Mouse (Mus musculus) stomach, embryonic 16.5 days (tissue): ENCODE results near the gene Lmod2. TPM values are rescaled to one million over a fixed set of nuclear protein-coding genes. Genes with fewer than 3 reads are reported as not detected.

ENCODE experiments used
- ATAC-seq: fragments of 200-750 bp; cut with Nextera tagmentation; 2 replicates; pipeline ENCODE4 v1.8.0; 2017; ENCODE audit warnings: moderate number of reproducible peaks, moderate TSS enrichment; ENCODE audit not compliant: insufficient read depth, low FRiP score
- H3K27ac ChIP-seq: fragments of 300-500 bp; sonication (generic); 2 replicates; pipeline ENCODE4 v1.5.1; 2014; ENCODE audit warnings: low read length
- H3K27me3 ChIP-seq: fragments of 300-500 bp; sonication (generic); 2 replicates; pipeline ENCODE4 v1.6.1; 2014; ENCODE audit warnings: low read length, control low read depth, mixed read lengths; ENCODE audit not compliant: control insufficient read depth, insufficient read depth
- H3K36me3 ChIP-seq: fragments of 300-500 bp; sonication (generic); 2 replicates; pipeline ENCODE4 v1.6.1; 2014; ENCODE audit warnings: low read length; ENCODE audit not compliant: control insufficient read depth, insufficient read depth
- H3K4me1 ChIP-seq: fragments of 300-500 bp; sonication (generic); 2 replicates; pipeline ENCODE4 v1.6.1; 2014; ENCODE audit warnings: low read length, control low read depth, mixed read lengths; ENCODE audit not compliant: control insufficient read depth, insufficient read depth
- H3K4me2 ChIP-seq: fragments of 300-500 bp; sonication (generic); 2 replicates; pipeline ENCODE4 v1.6.1; 2014; ENCODE audit warnings: low read depth, low read length, mixed read lengths
- H3K4me3 ChIP-seq: fragments of 300-500 bp; sonication (generic); replicated peaks from 2 replicates; pipeline ENCODE4 v1.5.1; 2014; ENCODE audit warnings: mild to moderate bottlenecking, low read length
- H3K9ac ChIP-seq: fragments of 300-500 bp; sonication (generic); 2 replicates; pipeline ENCODE4 v1.6.1; 2014; ENCODE audit warnings: low read length
- H3K9me3 ChIP-seq: fragments of 300-500 bp; sonication (generic); replicated peaks from 2 replicates; pipeline ENCODE4 v1.6.1; 2016; ENCODE audit warnings: low read length, control low read depth; ENCODE audit not compliant: control insufficient read depth
- WGBS: fragments of 180-500 bp; shearing (Covaris S2); extraction: QIAGEN DNeasy Blood & Tissue Kit; methylation state at CpG from one replicate; pipeline ENCODE4 v1.1.7; 2014; 5-methylcytosine and 5-hydroxymethylcytosine counted together
- polyA plus RNA-seq: library from polyadenylated mRNA; unstranded; fragments of >200 nt; fragmentation: Nextera tagmentation; extraction: Ambion mirVana; gene quantifications from 2 replicates; pipeline ENCODE4 v1.2.1, GENCODE M21; 2015

Lmod2 gene
- polyA plus RNA-seq, 1 experiment from 2014 or later, result 1.9 TPM

DNA sequence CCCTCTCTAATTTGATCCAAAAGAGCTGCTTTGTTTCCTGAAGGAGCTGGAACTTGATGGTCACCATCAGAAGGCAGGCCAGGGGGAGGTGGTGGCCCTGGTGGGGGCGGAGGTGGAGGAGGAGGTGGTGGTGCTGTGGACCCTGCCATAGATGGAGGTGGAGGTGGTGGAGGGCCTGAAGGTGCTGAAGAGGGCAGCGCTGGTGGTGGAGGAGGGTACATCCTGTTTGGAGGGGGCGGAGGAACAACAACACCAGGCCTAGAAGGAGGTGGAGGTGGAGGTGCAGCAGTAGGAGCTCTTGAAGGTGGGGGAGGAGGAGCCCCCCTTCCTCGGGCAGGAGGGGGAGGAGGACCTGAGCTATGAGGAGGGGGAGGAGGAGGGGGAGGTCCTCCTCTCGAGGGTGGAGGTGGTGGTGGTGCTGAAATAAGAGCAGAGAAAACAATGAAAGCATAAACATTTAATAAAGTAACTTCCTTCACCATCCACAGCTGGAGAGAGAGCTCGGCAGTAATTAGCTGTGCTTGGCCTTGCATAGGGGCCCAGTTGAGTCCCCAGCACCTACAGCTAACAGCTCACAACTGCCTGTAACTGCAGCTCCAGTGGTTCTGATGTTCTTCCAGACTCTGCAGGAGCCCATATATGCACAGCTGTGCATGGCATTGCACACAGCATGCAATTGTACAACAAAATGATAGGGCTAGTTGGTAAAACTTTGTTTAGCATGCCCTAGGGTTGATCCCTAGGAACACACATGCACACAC, 21.9 kb downstream of the Lmod2 start:
- no peak for ATAC-seq
- Histone ChIP-seq H3K36me3 (0 out of 2 replicates have a peak, but pooled peaks cover 7% of the 10 kb centered on the region), H3K9me3 (no peaks in the 10 kb centered on the region), H3K27me3 (no peaks in the 10 kb centered on the region), H3K4me3 (no peak overlapping the region), H3K4me1 (no peaks in the 10 kb centered on the region), H3K4me2 (no peak overlapping the region), H3K27ac (no peak overlapping the region), H3K9ac (no peak overlapping the region)
- 64% methylated on average over 6 of the region's 6 CpGs for WGBS

DNA sequence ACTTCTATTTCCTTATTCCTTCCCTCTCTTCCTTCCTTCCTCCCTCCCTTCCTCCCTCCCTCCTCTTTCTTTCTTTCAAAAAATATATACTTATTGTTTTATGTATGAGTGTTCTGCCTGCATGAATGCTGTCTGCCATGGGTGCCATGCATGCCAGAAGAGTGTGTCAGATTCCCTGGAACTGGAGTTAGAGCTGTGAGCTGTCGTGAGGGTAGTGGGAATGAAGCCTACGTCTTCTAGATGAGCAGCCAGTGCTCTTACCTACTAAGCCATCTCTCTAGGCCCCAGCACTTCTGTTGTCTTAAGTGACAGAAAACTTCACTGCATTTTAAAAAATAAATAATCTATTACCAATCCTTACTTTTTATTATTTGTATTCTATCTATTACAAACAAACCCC, 23.4 kb downstream of the Lmod2 start:
- H3K4me2 ChIP-seq, result no peak overlapping the region
- no peak for ATAC-seq
- H3K9ac ChIP-seq, result no peak overlapping the region
- 0 out of 2 replicates have a peak, but pooled peaks cover 4% of the 10 kb centered on the region for H3K36me3 ChIP-seq
- H3K27me3 ChIP-seq, result no peaks in the 10 kb centered on the region
- no peaks in the 10 kb centered on the region for H3K4me1 ChIP-seq
- 79% methylated on average over 2 of the region's 2 CpGs for WGBS
- H3K27ac ChIP-seq, result no peak overlapping the region
- H3K9me3 ChIP-seq, result no peaks in the 10 kb centered on the region
- H3K4me3 ChIP-seq, result no peak overlapping the region

DNA sequence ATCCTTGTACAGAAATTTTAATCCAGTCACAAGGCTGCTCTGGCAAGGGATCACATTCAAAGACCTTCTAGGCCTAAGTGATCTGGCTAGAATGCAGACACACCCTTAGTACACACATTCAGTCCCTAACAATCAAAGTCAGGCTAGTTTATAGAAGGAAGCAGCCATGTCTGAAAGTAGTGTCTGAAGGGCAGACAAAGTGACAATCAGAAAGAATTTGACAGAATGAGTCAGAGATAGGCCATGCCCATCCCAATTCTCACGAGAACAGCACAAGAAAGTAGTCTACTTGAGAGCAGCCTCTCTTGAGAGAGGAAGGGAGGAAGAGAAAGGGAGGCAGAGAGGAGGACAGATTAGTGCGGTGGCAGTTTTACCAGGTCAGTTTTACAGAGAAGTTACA, 24.5 kb downstream of the Lmod2 start:
- 0 out of 2 replicates have a peak, but pooled peaks cover 4% of the 10 kb centered on the region for H3K36me3 ChIP-seq
- no peak overlapping the region for H3K9ac ChIP-seq
- no peaks in the 10 kb centered on the region for H3K27me3 ChIP-seq
- no peak overlapping the region for H3K4me3 ChIP-seq
- H3K9me3 ChIP-seq, result no peaks in the 10 kb centered on the region
- H3K27ac ChIP-seq, result no peak overlapping the region
- no peaks in the 10 kb centered on the region for H3K4me1 ChIP-seq
- H3K4me2 ChIP-seq, result no peak overlapping the region
- 77% methylated on average over 2 of the region's 2 CpGs for WGBS
- ATAC-seq, result no peak

DNA sequence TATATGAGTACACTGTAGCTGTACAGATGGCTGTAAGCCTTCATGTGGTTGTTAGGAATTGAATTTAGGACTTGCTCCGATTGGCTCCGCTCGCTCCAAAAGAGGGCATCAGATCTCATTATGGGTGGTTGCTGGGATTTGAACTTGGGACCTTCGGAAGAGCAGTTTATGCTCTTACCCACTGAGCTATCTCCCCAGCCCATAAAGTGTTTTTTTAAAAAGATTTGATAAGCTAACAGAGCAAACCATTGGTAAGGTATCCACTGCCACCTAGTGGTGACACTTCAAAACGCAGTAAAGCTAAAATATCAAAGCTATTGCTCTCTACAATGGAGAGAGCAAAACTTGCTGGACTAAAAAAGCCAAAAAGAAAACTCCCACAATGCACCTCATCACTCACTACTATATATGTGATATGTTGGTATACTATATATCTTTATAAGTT, 30.0 kb downstream of the Lmod2 start:
- no peaks in the 10 kb centered on the region for H3K4me1 ChIP-seq
- no peak overlapping the region for H3K4me3 ChIP-seq
- H3K27me3 ChIP-seq, result no peaks in the 10 kb centered on the region
- no peak overlapping the region for H3K27ac ChIP-seq
- ATAC-seq, result no peak
- H3K9ac ChIP-seq, result no peak overlapping the region
- WGBS, result 67% methylated on average over 5 of the region's 5 CpGs
- H3K9me3 ChIP-seq, result no peaks in the 10 kb centered on the region
- no peak overlapping the region for H3K4me2 ChIP-seq
- H3K36me3 ChIP-seq, result 0 out of 2 replicates have a peak, but pooled peaks cover under 1% of the 10 kb centered on the region

DNA sequence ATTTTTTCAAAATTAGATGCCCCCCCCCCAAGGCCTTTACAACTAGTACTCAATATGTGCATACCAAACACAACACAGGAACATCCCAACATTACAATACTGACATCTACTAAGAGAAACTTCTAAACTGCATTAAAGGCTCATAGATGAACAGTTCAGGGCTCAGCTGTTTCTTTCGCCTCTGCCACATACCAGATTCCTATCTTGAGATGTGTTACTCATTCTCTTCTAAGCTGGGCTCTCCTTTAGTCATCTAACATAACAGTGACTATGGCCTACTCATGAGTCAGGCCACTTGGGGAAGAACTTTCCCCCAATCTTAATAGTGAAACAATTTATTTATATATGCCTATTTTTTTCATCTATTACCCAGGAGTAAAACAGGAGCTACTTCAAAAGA, 30.9 kb downstream of the Lmod2 start:
- Histone ChIP-seq H3K9me3 (no peaks in the 10 kb centered on the region), H3K27me3 (no peaks in the 10 kb centered on the region), H3K4me2 (no peak overlapping the region), H3K36me3 (0 out of 2 replicates have a peak, but pooled peaks cover 4% of the 10 kb centered on the region), H3K9ac (no peak overlapping the region), H3K4me1 (no peaks in the 10 kb centered on the region), H3K27ac (no peak overlapping the region), H3K4me3 (no peak overlapping the region)
- no peak for ATAC-seq
- 80% methylated on average over 1 of the region's 1 CpGs for WGBS

DNA sequence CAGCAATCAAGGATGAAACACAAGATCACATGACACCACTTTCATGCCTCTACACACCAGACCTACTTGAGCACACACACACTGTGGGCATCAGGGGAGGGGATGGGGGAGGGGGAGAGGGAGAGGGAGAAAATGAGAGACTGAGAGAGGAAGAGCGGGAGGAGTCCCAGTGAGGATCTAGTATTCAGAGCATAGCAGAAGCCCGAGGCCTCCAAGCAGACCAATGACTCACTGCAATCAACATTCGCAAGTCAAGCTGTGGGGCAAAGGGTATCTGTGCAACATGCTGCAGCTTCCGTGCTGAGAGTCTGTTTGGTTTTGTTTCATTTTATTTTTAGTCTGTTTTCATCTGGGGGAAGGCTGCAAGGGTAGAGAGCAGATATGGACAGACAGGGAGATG, 34.5 kb downstream of the Lmod2 start:
- no peaks in the 10 kb centered on the region for H3K9me3 ChIP-seq
- H3K4me3 ChIP-seq, result no peak overlapping the region
- ATAC-seq, result no peak
- 62% methylated on average over 4 of the region's 4 CpGs for WGBS
- H3K9ac ChIP-seq, result no peak overlapping the region
- no peak overlapping the region for H3K27ac ChIP-seq
- H3K27me3 ChIP-seq, result no peaks in the 10 kb centered on the region
- H3K4me2 ChIP-seq, result no peak overlapping the region
- H3K4me1 ChIP-seq, result no peaks in the 10 kb centered on the region
- H3K36me3 ChIP-seq, result peaks cover 4% of the 10 kb centered on the region; the same call in 1 of the 2 replicates

DNA sequence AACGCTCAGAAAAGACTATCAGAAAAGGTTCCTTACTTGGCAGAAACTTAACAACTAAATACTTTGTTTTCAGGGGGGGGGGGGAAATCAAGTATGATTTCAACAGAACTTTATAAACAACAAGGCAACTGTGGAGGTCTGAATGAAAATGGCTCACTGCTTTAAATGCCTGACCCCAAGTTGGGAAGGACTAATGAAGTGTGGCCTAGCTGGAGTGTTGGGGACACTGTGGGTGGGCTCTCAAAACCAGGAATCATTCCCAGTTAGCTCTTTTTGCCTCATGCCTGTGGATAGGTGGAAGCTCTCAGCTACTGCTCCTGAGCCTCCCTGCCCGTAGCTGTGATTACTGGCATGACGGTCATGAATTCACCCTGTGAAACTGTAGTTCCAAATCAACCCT, 36.5 kb downstream of the Lmod2 start:
- WGBS, result 87% methylated on average over 3 of the region's 3 CpGs
- Histone ChIP-seq H3K4me3 (no peak overlapping the region), H3K4me2 (no peak overlapping the region), H3K36me3 (peaks cover 4% of the 10 kb centered on the region; the same call in 1 of the 2 replicates), H3K9ac (no peak overlapping the region), H3K27me3 (no peaks in the 10 kb centered on the region), H3K4me1 (no peaks in the 10 kb centered on the region), H3K9me3 (no peaks in the 10 kb centered on the region), H3K27ac (no peak overlapping the region)
- no peak for ATAC-seq

DNA sequence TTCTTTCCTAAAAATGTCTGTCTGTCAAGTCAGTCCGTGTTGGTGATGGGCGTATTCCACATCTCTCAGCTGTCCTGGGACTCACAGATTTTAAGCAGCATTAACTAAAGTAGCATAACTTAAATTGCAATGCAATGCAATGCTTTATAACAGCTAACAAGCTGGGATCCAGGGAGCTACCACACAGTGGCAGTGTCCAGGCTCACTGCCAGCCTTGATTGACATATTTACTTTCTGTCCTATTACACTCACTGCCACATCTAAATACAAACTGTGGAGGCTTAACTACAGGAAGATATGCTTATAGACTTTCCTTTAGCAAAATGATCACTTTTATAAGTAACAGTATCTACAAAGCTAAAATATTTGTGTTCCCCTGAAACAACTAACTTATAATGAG, 38.3 kb downstream of the Lmod2 start:
- ATAC-seq, result no peak
- 89% methylated on average over 2 of the region's 2 CpGs for WGBS
- H3K9ac ChIP-seq, result no peak overlapping the region
- no peak overlapping the region for H3K27ac ChIP-seq
- H3K9me3 ChIP-seq, result no peaks in the 10 kb centered on the region
- no peak overlapping the region for H3K4me3 ChIP-seq
- no peaks in the 10 kb centered on the region for H3K4me1 ChIP-seq
- H3K4me2 ChIP-seq, result no peak overlapping the region
- H3K27me3 ChIP-seq, result no peaks in the 10 kb centered on the region
- H3K36me3 ChIP-seq, result peaks cover 4% of the 10 kb centered on the region; the same call in 1 of the 2 replicates

DNA sequence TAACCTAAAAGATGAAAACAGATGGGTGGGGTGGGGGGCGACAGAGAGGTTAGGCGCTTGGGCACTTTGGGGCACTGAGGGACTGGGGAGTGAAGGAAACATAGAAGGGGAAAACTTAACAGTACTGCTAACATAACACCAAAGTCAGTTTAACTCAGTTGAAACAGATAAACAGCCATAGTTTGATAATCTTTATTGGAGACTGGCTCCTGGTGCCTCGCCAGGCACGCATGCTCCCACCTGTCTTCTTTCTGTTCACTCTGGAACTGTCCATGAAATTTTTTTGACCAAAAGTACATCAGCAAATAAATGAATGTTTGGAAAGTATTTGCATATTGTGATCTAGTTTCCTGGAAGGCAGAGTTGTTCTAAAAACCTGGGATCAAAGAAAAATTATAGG, 43.7 kb downstream of the Lmod2 start:
- Histone ChIP-seq H3K27me3 (no peaks in the 10 kb centered on the region), H3K4me2 (no peak overlapping the region), H3K9me3 (no peaks in the 10 kb centered on the region), H3K36me3 (no peaks in the 10 kb centered on the region), H3K27ac (no peak overlapping the region), H3K4me1 (no peaks in the 10 kb centered on the region), H3K4me3 (no peak overlapping the region), H3K9ac (no peak overlapping the region)
- 82% methylated on average over 4 of the region's 4 CpGs for WGBS
- no peak for ATAC-seq
